Mouse (Mus musculus): ENCODE measurements around the gene Gm867. TPM values are rescaled to one million over a fixed set of nuclear protein-coding genes. Genes with fewer than 3 reads are reported as not detected.

Gm867 gene
- polyA plus RNA-seq, 1 experiment, result 1.2 TPM

GRCm38 (mm10) chr10:75906882-75907281, 33.6 kb downstream of the Gm867 start:
- no peaks in the 10 kb centered on the region for H3K4me1 ChIP-seq (ENCODE audit: control insufficient read depth, insufficient read depth, low read length)
- H3K27ac ChIP-seq (ENCODE audit: insufficient read depth, low read length), result no peak overlapping the region
- TF ChIP-seq CTCF (IDR thresholded peaks at IDR 0.05; ENCODE audit: extremely low read depth, insufficient read depth, low read length) (no peak), POLR2A (IDR thresholded peaks at IDR 0.05; ENCODE audit: extremely low read depth, insufficient read depth, low read length) (no peak)
- H3K4me3 ChIP-seq (ENCODE audit: insufficient read depth, low read length), result no peak overlapping the region

GRCm38 (mm10) chr10:75904391-75904790, 36.1 kb downstream of the Gm867 start:
- TF ChIP-seq CTCF (IDR thresholded peaks at IDR 0.05; ENCODE audit: extremely low read depth, insufficient read depth, low read length) (no peak), POLR2A (IDR thresholded peaks at IDR 0.05; ENCODE audit: extremely low read depth, insufficient read depth, low read length) (no peak)
- Histone ChIP-seq H3K4me1 (ENCODE audit: control insufficient read depth, insufficient read depth, low read length) (no peaks in the 10 kb centered on the region), H3K27ac (ENCODE audit: insufficient read depth, low read length) (no peak overlapping the region), H3K4me3 (ENCODE audit: insufficient read depth, low read length) (no peak overlapping the region)

DNA sequence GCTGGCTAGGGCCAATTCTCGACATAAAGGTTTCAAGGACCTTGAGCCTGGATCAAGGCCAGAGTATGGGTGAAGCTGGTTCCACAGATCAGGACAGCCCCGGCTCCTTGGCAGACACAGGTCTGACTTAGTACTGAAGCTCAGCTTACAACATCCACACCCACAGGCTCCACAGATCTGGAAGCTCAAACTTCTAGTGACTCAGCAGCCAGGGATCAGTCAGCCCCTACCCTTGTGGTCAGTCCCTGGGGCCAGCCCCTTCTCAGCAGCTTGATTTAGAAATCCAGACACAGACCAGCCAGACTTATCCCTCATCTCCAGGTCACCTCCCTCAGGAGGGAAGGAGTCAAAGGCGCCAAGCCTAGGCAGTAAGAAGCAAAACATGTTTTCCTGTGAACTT, 41.6 kb downstream of the Gm867 start:
- no peak overlapping the region for H3K4me3 ChIP-seq (ENCODE audit: insufficient read depth, low read length)
- H3K27ac ChIP-seq (ENCODE audit: insufficient read depth, low read length), result no peak overlapping the region
- TF ChIP-seq POLR2A (IDR thresholded peaks at IDR 0.05; ENCODE audit: extremely low read depth, insufficient read depth, low read length) (no peak), CTCF (IDR thresholded peaks at IDR 0.05; ENCODE audit: extremely low read depth, insufficient read depth, low read length) (no peak)
- H3K4me1 ChIP-seq (ENCODE audit: control insufficient read depth, insufficient read depth, low read length), result peaks cover 3% of the 10 kb centered on the region

GRCm38 (mm10) chr10:75898039-75898564, 42.4 kb downstream of the Gm867 start:
- no peak for TF ChIP-seq POLR2A (IDR thresholded peaks at IDR 0.05; ENCODE audit: extremely low read depth, insufficient read depth, low read length)
- no peak for TF ChIP-seq CTCF (IDR thresholded peaks at IDR 0.05; ENCODE audit: extremely low read depth, insufficient read depth, low read length)
- Histone ChIP-seq H3K4me1 (ENCODE audit: control insufficient read depth, insufficient read depth, low read length) (peaks cover 3% of the 10 kb centered on the region), H3K27ac (ENCODE audit: insufficient read depth, low read length) (no peak overlapping the region), H3K4me3 (ENCODE audit: insufficient read depth, low read length) (no peak overlapping the region)

GRCm38 (mm10) chr10:75897373-75897772, 43.1 kb downstream of the Gm867 start:
- peaks cover 3% of the 10 kb centered on the region for H3K4me1 ChIP-seq (ENCODE audit: control insufficient read depth, insufficient read depth, low read length)
- no peak overlapping the region for H3K27ac ChIP-seq (ENCODE audit: insufficient read depth, low read length)
- H3K4me3 ChIP-seq (ENCODE audit: insufficient read depth, low read length), result no peak overlapping the region
- TF ChIP-seq CTCF (IDR thresholded peaks at IDR 0.05; ENCODE audit: extremely low read depth, insufficient read depth, low read length) (peak; percentile 74), POLR2A (IDR thresholded peaks at IDR 0.05; ENCODE audit: extremely low read depth, insufficient read depth, low read length) (no peak)

DNA sequence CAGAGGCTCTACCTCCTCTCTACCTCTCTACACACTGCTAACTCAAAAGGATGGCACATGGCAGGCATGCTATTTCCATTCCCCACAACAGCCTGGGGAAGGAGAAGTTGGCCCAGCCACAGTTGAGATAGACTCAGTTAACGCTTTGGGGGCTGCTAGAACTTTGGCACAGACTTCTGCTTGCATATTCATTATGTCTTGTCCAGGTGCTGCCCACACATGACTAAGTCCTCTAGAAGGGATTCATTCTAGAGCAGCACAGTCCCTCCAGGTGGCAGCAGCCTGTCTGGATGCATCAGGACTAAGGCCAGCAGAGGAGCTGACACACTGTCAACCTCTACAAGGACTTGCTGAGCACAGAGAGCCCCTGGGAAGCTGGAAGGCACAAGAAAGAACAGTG, 44.3 kb downstream of the Gm867 start:
- H3K27ac ChIP-seq (ENCODE audit: insufficient read depth, low read length), result no peak overlapping the region
- H3K4me1 ChIP-seq (ENCODE audit: control insufficient read depth, insufficient read depth, low read length), result peaks cover 3% of the 10 kb centered on the region
- H3K4me3 ChIP-seq (ENCODE audit: insufficient read depth, low read length), result no peak overlapping the region
- TF ChIP-seq POLR2A (IDR thresholded peaks at IDR 0.05; ENCODE audit: extremely low read depth, insufficient read depth, low read length), result no peak
- TF ChIP-seq CTCF (IDR thresholded peaks at IDR 0.05; ENCODE audit: extremely low read depth, insufficient read depth, low read length), result no peak

GRCm38 (mm10) chr10:75895730-75896129, 44.7 kb downstream of the Gm867 start:
- no peak for TF ChIP-seq CTCF (IDR thresholded peaks at IDR 0.05; ENCODE audit: extremely low read depth, insufficient read depth, low read length)
- TF ChIP-seq POLR2A (IDR thresholded peaks at IDR 0.05; ENCODE audit: extremely low read depth, insufficient read depth, low read length), result no peak
- H3K4me3 ChIP-seq (ENCODE audit: insufficient read depth, low read length), result no peak overlapping the region
- no peak overlapping the region for H3K27ac ChIP-seq (ENCODE audit: insufficient read depth, low read length)
- H3K4me1 ChIP-seq (ENCODE audit: control insufficient read depth, insufficient read depth, low read length), result peaks cover 3% of the 10 kb centered on the region

DNA sequence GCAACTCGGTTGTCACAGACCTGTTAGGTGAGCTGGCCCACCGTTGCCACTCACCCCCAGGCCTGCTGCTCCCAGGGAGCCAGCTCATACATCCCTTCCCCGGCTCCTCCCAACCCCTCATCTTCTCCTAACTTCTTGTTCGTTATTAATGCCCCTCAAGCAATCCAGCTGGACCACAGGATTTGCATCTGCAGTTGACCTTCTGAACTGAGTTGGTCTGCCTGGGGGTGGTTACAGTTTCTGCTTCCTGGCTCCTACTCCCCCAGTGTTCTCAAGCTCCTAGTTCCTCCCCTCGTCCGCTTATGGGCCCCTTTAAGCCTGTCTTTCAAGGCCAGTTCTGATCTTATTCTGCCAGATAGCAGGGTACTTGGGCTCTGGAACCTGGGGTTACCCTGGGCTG, 45.9 kb downstream of the Gm867 start:
- TF ChIP-seq POLR2A (IDR thresholded peaks at IDR 0.05; ENCODE audit: extremely low read depth, insufficient read depth, low read length) (no peak), CTCF (IDR thresholded peaks at IDR 0.05; ENCODE audit: extremely low read depth, insufficient read depth, low read length) (no peak)
- no peak overlapping the region for H3K27ac ChIP-seq (ENCODE audit: insufficient read depth, low read length)
- H3K4me3 ChIP-seq (ENCODE audit: insufficient read depth, low read length), result no peak overlapping the region
- H3K4me1 ChIP-seq (ENCODE audit: control insufficient read depth, insufficient read depth, low read length), result peaks cover 3% of the 10 kb centered on the region

GRCm38 (mm10) chr10:75893089-75893750, 47.3 kb downstream of the Gm867 start, which contains the start of gene Derl3:
Gene Derl3 (plus strand): TSS chr10:75893413.
- no peak for TF ChIP-seq POLR2A (IDR thresholded peaks at IDR 0.05; ENCODE audit: extremely low read depth, insufficient read depth, low read length)
- TF ChIP-seq CTCF (IDR thresholded peaks at IDR 0.05; ENCODE audit: extremely low read depth, insufficient read depth, low read length), result no peak
- peak within 1 kb of the TSS; percentile 36 for H3K4me3 ChIP-seq (ENCODE audit: insufficient read depth, low read length)
- H3K27ac ChIP-seq (ENCODE audit: insufficient read depth, low read length), result no peak within 1 kb of the TSS
- 0 out of 2 replicates have a peak, but pooled peaks cover 1% of the 10 kb centered on the region for H3K4me1 ChIP-seq (ENCODE audit: control insufficient read depth, insufficient read depth, low read length)
